Mouse (Mus musculus): ENCODE data around the gene Plpp4. TPM values are rescaled to one million over a fixed set of nuclear protein-coding genes. Genes with fewer than 3 reads are reported as not detected.

Gene Plpp4
- polyA plus RNA-seq, 1 experiment from 2014 or later: 4.5 TPM

DNA sequence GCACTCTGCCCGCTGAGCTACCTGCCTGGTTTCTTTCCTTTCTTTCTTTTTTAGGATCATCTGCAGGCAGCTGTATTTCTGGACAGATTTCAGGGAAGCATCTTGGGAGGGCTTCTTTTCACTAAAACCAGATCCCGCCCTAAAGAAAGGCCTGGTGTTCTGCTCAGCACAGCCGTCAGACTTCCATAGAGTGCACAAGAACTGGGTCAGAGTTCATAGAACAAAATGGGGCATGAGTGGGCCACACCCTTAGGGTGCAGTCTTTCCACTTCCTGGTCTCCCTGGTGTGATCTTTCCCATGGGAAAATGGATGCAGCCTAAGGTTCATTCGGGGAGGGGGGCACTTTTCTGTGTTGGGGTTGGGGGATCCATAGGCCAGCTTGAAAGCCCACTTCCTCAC is 22.4 kb downstream of the Plpp4 start:
- ATAC-seq (ENCODE audit: low FRiP score) (no peak), DNase-seq (ENCODE audit: low spot score, missing footprints) (peak; percentile 17)
- H3K4me2 ChIP-seq: no peak overlapping the region
- 73% methylated on average over 4 of the region's 4 CpGs for WGBS
- H3K9ac ChIP-seq (ENCODE audit: low read length): no peak overlapping the region
- no peaks in the 10 kb centered on the region for H3K36me3 ChIP-seq (ENCODE audit: control insufficient read depth, insufficient read depth, low read length)
- H3K4me1 ChIP-seq (ENCODE audit: control insufficient read depth, insufficient read depth, low read length): no peaks in the 10 kb centered on the region
- no peaks in the 10 kb centered on the region for H3K9me3 ChIP-seq (ENCODE audit: control insufficient read depth, low read length)
- no peak overlapping the region for H3K4me3 ChIP-seq (ENCODE audit: low read depth, low read length)
- H3K27me3 ChIP-seq (ENCODE audit: control insufficient read depth, insufficient read depth, low read length): no peaks in the 10 kb centered on the region
- H3K27ac ChIP-seq (ENCODE audit: low read depth, low read length): no peak overlapping the region

DNA sequence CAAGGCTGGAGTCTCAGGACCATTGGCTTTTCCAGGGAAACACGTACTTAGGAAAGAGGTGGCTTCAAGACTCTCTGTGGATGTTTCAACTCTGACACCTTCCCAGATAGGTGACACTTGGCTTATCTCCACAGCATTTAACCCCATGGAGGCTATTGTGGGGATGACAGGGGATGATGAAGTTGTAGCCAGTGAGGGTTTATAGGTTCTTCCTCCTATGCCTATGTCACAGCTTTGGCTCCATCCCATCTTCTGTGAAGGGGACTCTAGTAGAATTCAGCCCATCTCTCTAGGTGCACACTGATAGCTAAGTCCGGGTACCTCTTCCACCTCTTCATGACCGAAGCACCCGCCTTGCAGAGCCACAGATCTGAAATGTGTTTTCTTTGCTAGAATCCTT is 25.1 kb downstream of the Plpp4 start:
- peak; percentile 54 for DNase-seq (ENCODE audit: low spot score, missing footprints)
- H3K9ac ChIP-seq (ENCODE audit: low read length): no peak overlapping the region
- no peak overlapping the region for H3K4me2 ChIP-seq
- H3K4me3 ChIP-seq (ENCODE audit: low read depth, low read length): no peak overlapping the region
- 92% methylated on average over 4 of the region's 4 CpGs for WGBS
- no peak for ATAC-seq (ENCODE audit: low FRiP score)
- no peak overlapping the region for H3K27ac ChIP-seq (ENCODE audit: low read depth, low read length)
- H3K27me3 ChIP-seq (ENCODE audit: control insufficient read depth, insufficient read depth, low read length): no peaks in the 10 kb centered on the region
- H3K36me3 ChIP-seq (ENCODE audit: control insufficient read depth, insufficient read depth, low read length): no peaks in the 10 kb centered on the region
- H3K4me1 ChIP-seq (ENCODE audit: control insufficient read depth, insufficient read depth, low read length): no peaks in the 10 kb centered on the region
- no peaks in the 10 kb centered on the region for H3K9me3 ChIP-seq (ENCODE audit: control insufficient read depth, low read length)

DNA sequence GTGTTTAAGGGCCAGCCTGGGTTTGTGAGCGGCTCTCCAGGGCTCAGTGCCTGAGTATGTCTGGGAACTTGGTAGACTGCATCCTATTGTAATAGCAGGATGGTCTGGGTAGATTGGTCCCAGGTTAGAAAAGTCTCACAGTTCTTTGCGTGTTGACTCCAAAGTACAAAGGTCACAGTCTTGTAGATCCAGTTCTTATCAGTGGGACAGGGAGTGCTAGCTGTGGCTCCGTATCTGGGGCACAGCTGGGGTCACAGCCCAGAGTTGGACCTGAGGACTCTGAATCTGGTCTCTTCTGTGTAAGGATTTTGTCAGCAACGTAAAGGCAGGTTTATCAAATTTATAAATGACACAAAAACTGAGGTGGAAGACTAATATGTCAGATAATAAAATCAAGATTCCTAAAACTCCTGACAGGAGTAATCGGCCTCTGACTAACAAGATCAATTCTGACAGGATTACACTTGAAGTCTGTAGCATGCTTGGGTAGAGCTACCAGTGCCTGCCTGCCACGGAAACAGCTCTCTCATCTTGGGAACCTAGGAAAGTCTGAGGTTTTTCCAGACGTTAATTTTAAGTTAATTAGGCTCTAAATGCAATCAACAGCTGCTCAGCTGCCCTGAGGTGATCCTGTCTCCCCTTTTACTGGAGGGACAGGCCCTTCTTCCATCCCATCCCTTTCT is 28.5 kb downstream of the Plpp4 start:
- Histone ChIP-seq H3K9ac (ENCODE audit: low read length) (no peak overlapping the region), H3K36me3 (ENCODE audit: control insufficient read depth, insufficient read depth, low read length) (no peaks in the 10 kb centered on the region), H3K4me1 (ENCODE audit: control insufficient read depth, insufficient read depth, low read length) (no peaks in the 10 kb centered on the region), H3K27me3 (ENCODE audit: control insufficient read depth, insufficient read depth, low read length) (no peaks in the 10 kb centered on the region), H3K9me3 (ENCODE audit: control insufficient read depth, low read length) (no peaks in the 10 kb centered on the region), H3K27ac (ENCODE audit: low read depth, low read length) (no peak overlapping the region), H3K4me3 (ENCODE audit: low read depth, low read length) (no peak overlapping the region), H3K4me2 (no peak overlapping the region)
- DNase-seq (ENCODE audit: low spot score, missing footprints) (peak; percentile 62), ATAC-seq (ENCODE audit: low FRiP score) (no peak)
- WGBS: 66% methylated on average over 7 of the region's 7 CpGs

- Histone ChIP-seq H3K4me1 (ENCODE audit: control insufficient read depth, insufficient read depth, low read length) (no peaks in the 10 kb centered on the region), H3K9ac (ENCODE audit: low read length) (no peak overlapping the region), H3K4me3 (ENCODE audit: low read depth, low read length) (no peak overlapping the region), H3K27ac (ENCODE audit: low read depth, low read length) (no peak overlapping the region), H3K36me3 (ENCODE audit: control insufficient read depth, insufficient read depth, low read length) (no peaks in the 10 kb centered on the region), H3K27me3 (ENCODE audit: control insufficient read depth, insufficient read depth, low read length) (no peaks in the 10 kb centered on the region), H3K4me2 (no peak overlapping the region), H3K9me3 (ENCODE audit: control insufficient read depth, low read length) (no peaks in the 10 kb centered on the region)
- ATAC-seq (ENCODE audit: low FRiP score): no peak
- WGBS: 86% methylated on average over 1 of the region's 1 CpGs
- no peak for DNase-seq (ENCODE audit: low spot score, missing footprints)
Observed at GRCm38 (mm10) chr7:129293211-129293610, 36.4 kb downstream of the Plpp4 start.

- Histone ChIP-seq H3K9ac (ENCODE audit: low read length) (no peak overlapping the region), H3K4me1 (ENCODE audit: control insufficient read depth, insufficient read depth, low read length) (no peaks in the 10 kb centered on the region), H3K27me3 (ENCODE audit: control insufficient read depth, insufficient read depth, low read length) (no peaks in the 10 kb centered on the region), H3K4me2 (no peak overlapping the region), H3K27ac (ENCODE audit: low read depth, low read length) (no peak overlapping the region), H3K4me3 (ENCODE audit: low read depth, low read length) (no peak overlapping the region), H3K36me3 (ENCODE audit: control insufficient read depth, insufficient read depth, low read length) (no peaks in the 10 kb centered on the region), H3K9me3 (ENCODE audit: control insufficient read depth, low read length) (no peaks in the 10 kb centered on the region)
- no peak for DNase-seq (ENCODE audit: low spot score, missing footprints)
- ATAC-seq (ENCODE audit: low FRiP score): no peak
- WGBS: 92% methylated on average over 5 of the region's 5 CpGs
Observed at GRCm38 (mm10) chr7:129301622-129302021, 44.8 kb downstream of the Plpp4 start.

DNA sequence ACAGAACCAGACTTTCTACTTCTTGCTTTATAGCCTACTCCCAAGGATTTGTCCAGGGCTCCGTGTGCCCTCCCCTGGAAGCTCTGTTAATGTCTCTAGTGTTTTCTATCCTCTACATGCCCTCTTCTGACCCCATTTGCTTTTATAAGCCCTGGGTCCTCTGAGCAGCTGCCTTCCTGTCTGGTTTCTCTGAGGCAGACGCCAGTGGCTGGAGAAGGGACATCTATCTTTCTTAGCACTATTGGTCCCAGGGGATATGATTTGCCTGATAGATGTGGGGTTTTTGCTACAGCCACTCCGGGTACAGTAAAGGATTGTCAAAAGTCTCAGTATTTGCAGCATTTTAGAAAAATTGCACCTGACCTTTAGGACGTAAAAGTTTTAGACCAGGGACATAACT is 46.5 kb downstream of the Plpp4 start:
- no peaks in the 10 kb centered on the region for H3K27me3 ChIP-seq (ENCODE audit: control insufficient read depth, insufficient read depth, low read length)
- no peaks in the 10 kb centered on the region for H3K9me3 ChIP-seq (ENCODE audit: control insufficient read depth, low read length)
- H3K4me2 ChIP-seq: no peak overlapping the region
- ATAC-seq (ENCODE audit: low FRiP score): no peak
- 88% methylated on average over 4 of the region's 4 CpGs for WGBS
- H3K9ac ChIP-seq (ENCODE audit: low read length): no peak overlapping the region
- H3K4me1 ChIP-seq (ENCODE audit: control insufficient read depth, insufficient read depth, low read length): peaks cover 4% of the 10 kb centered on the region
- H3K27ac ChIP-seq (ENCODE audit: low read depth, low read length): no peak overlapping the region
- no peak for DNase-seq (ENCODE audit: low spot score, missing footprints)
- no peak overlapping the region for H3K4me3 ChIP-seq (ENCODE audit: low read depth, low read length)
- no peaks in the 10 kb centered on the region for H3K36me3 ChIP-seq (ENCODE audit: control insufficient read depth, insufficient read depth, low read length)

- ATAC-seq (ENCODE audit: low FRiP score) (peak; percentile 54), DNase-seq (ENCODE audit: low spot score, missing footprints) (peak; percentile 89)
- H3K9me3 ChIP-seq (ENCODE audit: control insufficient read depth, low read length): no peaks in the 10 kb centered on the region
- 35% methylated on average over 13 of the region's 13 CpGs for WGBS
- H3K27me3 ChIP-seq (ENCODE audit: control insufficient read depth, insufficient read depth, low read length): no peaks in the 10 kb centered on the region
- no peak overlapping the region for H3K27ac ChIP-seq (ENCODE audit: low read depth, low read length)
- peaks cover 4% of the 10 kb centered on the region for H3K4me1 ChIP-seq (ENCODE audit: control insufficient read depth, insufficient read depth, low read length)
- H3K4me3 ChIP-seq (ENCODE audit: low read depth, low read length): no peak overlapping the region
- H3K9ac ChIP-seq (ENCODE audit: low read length): peak overlapping the region; percentile 38; the same call in 1 of the 2 replicates
- H3K36me3 ChIP-seq (ENCODE audit: control insufficient read depth, insufficient read depth, low read length): no peaks in the 10 kb centered on the region
- H3K4me2 ChIP-seq: no peak overlapping the region
Observed at GRCm38 (mm10) chr7:129307042-129307825, 50.4 kb downstream of the Plpp4 start.

DNA sequence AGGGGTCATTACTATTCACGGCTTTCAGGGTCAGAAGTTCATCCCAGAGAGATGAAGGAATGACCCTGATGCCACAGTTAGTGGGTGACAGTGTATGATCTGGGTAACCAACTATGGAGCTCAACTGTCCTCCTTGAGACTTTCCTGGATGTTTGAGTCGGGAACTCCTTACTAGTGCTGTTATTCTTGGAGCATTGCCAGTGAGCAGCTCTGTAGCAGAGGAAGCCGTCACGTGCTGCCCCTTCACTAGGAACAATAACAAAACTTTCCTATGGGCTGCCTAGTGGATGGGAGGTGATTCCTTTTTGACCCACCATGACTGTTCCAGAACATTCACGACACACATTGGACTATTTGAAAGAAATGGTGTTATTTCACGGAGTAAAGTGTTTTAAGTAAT is 51.8 kb downstream of the Plpp4 start:
- WGBS: 77% methylated on average over 6 of the region's 6 CpGs
- ATAC-seq (ENCODE audit: low FRiP score): no peak
- Histone ChIP-seq H3K4me3 (ENCODE audit: low read depth, low read length) (no peak overlapping the region), H3K27ac (ENCODE audit: low read depth, low read length) (no peak overlapping the region), H3K4me1 (ENCODE audit: control insufficient read depth, insufficient read depth, low read length) (peaks cover 4% of the 10 kb centered on the region), H3K9ac (ENCODE audit: low read length) (no peak overlapping the region), H3K9me3 (ENCODE audit: control insufficient read depth, low read length) (no peaks in the 10 kb centered on the region), H3K36me3 (ENCODE audit: control insufficient read depth, insufficient read depth, low read length) (no peaks in the 10 kb centered on the region), H3K27me3 (ENCODE audit: control insufficient read depth, insufficient read depth, low read length) (no peaks in the 10 kb centered on the region), H3K4me2 (no peak overlapping the region)
- no peak for DNase-seq (ENCODE audit: low spot score, missing footprints)

- no peaks in the 10 kb centered on the region for H3K9me3 ChIP-seq (ENCODE audit: control insufficient read depth, low read length)
- H3K4me1 ChIP-seq (ENCODE audit: control insufficient read depth, insufficient read depth, low read length): peaks cover 2% of the 10 kb centered on the region; the same call in 1 of the 2 replicates
- no peak overlapping the region for H3K9ac ChIP-seq (ENCODE audit: low read length)
- H3K4me3 ChIP-seq (ENCODE audit: low read depth, low read length): no peak overlapping the region
- H3K27me3 ChIP-seq (ENCODE audit: control insufficient read depth, insufficient read depth, low read length): no peaks in the 10 kb centered on the region
- no peaks in the 10 kb centered on the region for H3K36me3 ChIP-seq (ENCODE audit: control insufficient read depth, insufficient read depth, low read length)
- no peak overlapping the region for H3K4me2 ChIP-seq
- WGBS: 70% methylated on average over 6 of the region's 6 CpGs
- ATAC-seq (ENCODE audit: low FRiP score): no peak
- no peak for DNase-seq (ENCODE audit: low spot score, missing footprints)
- no peak overlapping the region for H3K27ac ChIP-seq (ENCODE audit: low read depth, low read length)
Observed at GRCm38 (mm10) chr7:129312521-129312920, 55.7 kb downstream of the Plpp4 start.
